ENCODE assay signal across 30 mouse cellular contexts in genomic region chr4:63191641-63192040, GRCm38 (mm10). TPM values are rescaled to one million over a fixed set of nuclear protein-coding genes. Genes with fewer than 3 reads are reported as not detected.
DNase-seq lines count a peak whose midpoint lies in the region; ATAC-seq lines count a peak whose summit lies in the region.
"Had no signal": no experiment of that assay in that cellular context is flagged by ENCODE, and none has a peak within 500 bp of the region (broad histone marks: within the 10 kb centered on the region; RNA-seq: fewer than 3 reads in every experiment).

No protein-coding gene starts in this region.

- H3K4me2 ChIP-seq in embryonic facial prominence, embryonic 12.5 days (replicated peaks): no peak overlapping the region
- H3K4me2 ChIP-seq in intestine, embryonic 16.5 days (ENCODE audit: low read depth, low read length): no peak overlapping the region
- H3K4me2 ChIP-seq in stomach, embryonic 14.5 days (replicated peaks; ENCODE audit: low read depth, low read length): no peak overlapping the region
- no peak overlapping the region for H3K4me2 ChIP-seq in liver, embryonic 12.5 days
- H3K4me2 ChIP-seq: heart, embryonic 11.5 days; liver, embryonic 13.5 days; lung, embryonic 15.5 days; midbrain, embryonic 15.5 days; neural tube, embryonic 12.5 days had no signal

- peaks cover 21% of the 10 kb centered on the region for H3K4me1 ChIP-seq in heart, embryonic 10.5 days
- H3K4me1 ChIP-seq in embryonic facial prominence, embryonic 12.5 days: peaks cover 16% of the 10 kb centered on the region
- 0 out of 2 replicates have a peak, but pooled peaks cover 7% of the 10 kb centered on the region for H3K4me1 ChIP-seq in intestine, embryonic 16.5 days (ENCODE audit: control insufficient read depth, insufficient read depth, low read length)
- H3K4me1 ChIP-seq in stomach, embryonic 14.5 days (ENCODE audit: control insufficient read depth, insufficient read depth, low read length): peaks cover 5% of the 10 kb centered on the region; the same call in 1 of the 2 replicates
- no peaks in the 10 kb centered on the region for H3K4me1 ChIP-seq in liver, embryonic 12.5 days
- H3K4me1 ChIP-seq: midbrain, embryonic 15.5 days; neural tube, embryonic 12.5 days had no signal

- peaks cover 13% of the 10 kb centered on the region; the same call in 1 of the 2 replicates for H3K27me3 ChIP-seq in heart, embryonic 10.5 days (ENCODE audit: insufficient read depth, poor library complexity, severe bottlenecking)
- H3K27me3 ChIP-seq in embryonic facial prominence, embryonic 12.5 days: no peaks in the 10 kb centered on the region
- no peaks in the 10 kb centered on the region for H3K27me3 ChIP-seq in intestine, embryonic 16.5 days (replicated peaks; ENCODE audit: control insufficient read depth, insufficient read depth, low read length)
- no peaks in the 10 kb centered on the region for H3K27me3 ChIP-seq in stomach, embryonic 14.5 days (ENCODE audit: control insufficient read depth, insufficient read depth, low read length)
- H3K27me3 ChIP-seq in liver, embryonic 12.5 days (replicated peaks): no peaks in the 10 kb centered on the region
- H3K27me3 ChIP-seq: liver, embryonic 13.5 days; lung, embryonic 15.5 days; midbrain, embryonic 15.5 days; neural tube, embryonic 12.5 days had no signal

- H3K4me3 ChIP-seq in heart, embryonic 10.5 days: no peak overlapping the region
- no peak overlapping the region for H3K4me3 ChIP-seq in embryonic facial prominence, embryonic 12.5 days
- no peak overlapping the region for H3K4me3 ChIP-seq in intestine, embryonic 16.5 days (ENCODE audit: low read length)
- H3K4me3 ChIP-seq in stomach, embryonic 14.5 days (ENCODE audit: low read depth, low read length): no peak overlapping the region
- H3K4me3 ChIP-seq in liver, embryonic 12.5 days: no peak overlapping the region
- H3K4me3 ChIP-seq: gastrocnemius, adult 2 months; hindbrain, embryonic 10.5 days; left cerebral cortex, adult 2 months; liver, embryonic 13.5 days; lung, embryonic 15.5 days; midbrain, embryonic 15.5 days; neural tube, embryonic 12.5 days had no signal

- peak overlapping the region; percentile 16; the same call in 1 of the 2 replicates for H3K27ac ChIP-seq in heart, embryonic 10.5 days
- H3K27ac ChIP-seq in embryonic facial prominence, embryonic 12.5 days: peak overlapping the region; percentile 52; the same call in 1 of the 2 replicates
- H3K27ac ChIP-seq in intestine, embryonic 16.5 days (ENCODE audit: low read length): peak overlapping the region; percentile 66
- peak overlapping the region; percentile 21; the same call in 1 of the 2 replicates for H3K27ac ChIP-seq in stomach, embryonic 14.5 days (ENCODE audit: low read length)
- no peak overlapping the region for H3K27ac ChIP-seq in liver, embryonic 12.5 days
- H3K27ac ChIP-seq: gastrocnemius, adult 2 months; left cerebral cortex, adult 2 months; liver, embryonic 13.5 days; lung, embryonic 15.5 days; midbrain, embryonic 15.5 days; neural tube, embryonic 12.5 days had no signal

- no peaks in the 10 kb centered on the region for H3K36me3 ChIP-seq in heart, embryonic 10.5 days
- H3K36me3 ChIP-seq in embryonic facial prominence, embryonic 12.5 days: no peaks in the 10 kb centered on the region
- H3K36me3 ChIP-seq in intestine, embryonic 16.5 days (ENCODE audit: control insufficient read depth, insufficient read depth, low read length): no peaks in the 10 kb centered on the region
- H3K36me3 ChIP-seq in stomach, embryonic 14.5 days (ENCODE audit: control insufficient read depth, insufficient read depth, low read length): no peaks in the 10 kb centered on the region
- H3K36me3 ChIP-seq in liver, embryonic 12.5 days: no peaks in the 10 kb centered on the region
- H3K36me3 ChIP-seq: hindbrain, embryonic 10.5 days; liver, embryonic 13.5 days; lung, embryonic 15.5 days; midbrain, embryonic 15.5 days; neural tube, embryonic 12.5 days had no signal

- DNase-seq in heart, embryonic 10.5 days (ENCODE audit: low spot score): no peak
- no peak for DNase-seq in heart, postnatal 4 days
- no peak for DNase-seq in spleen, postnatal 14 days (ENCODE audit: low spot score in 2 of 2)
- DNase-seq in ovary, adult 18-20 months (ENCODE audit: low spot score): no peak
- DNase-seq: adrenal gland, postnatal 25 days; cerebellum, adult 8-10 months; gastrocnemius, adult 2 months; kidney, adult 2 months; kidney, postnatal 36 days; liver, embryonic 13.5 days; lung, postnatal 4 days; retina, postnatal 1 day had no signal

- H3K9ac ChIP-seq in embryonic facial prominence, embryonic 12.5 days: no peak overlapping the region
- H3K9ac ChIP-seq in intestine, embryonic 16.5 days (ENCODE audit: low read depth, low read length): no peak overlapping the region
- no peak overlapping the region for H3K9ac ChIP-seq in stomach, embryonic 14.5 days (replicated peaks; ENCODE audit: low read depth, low read length)
- H3K9ac ChIP-seq in liver, embryonic 12.5 days: no peak overlapping the region
- H3K9ac ChIP-seq: liver, embryonic 13.5 days; lung, embryonic 15.5 days; midbrain, embryonic 15.5 days; neural tube, embryonic 12.5 days had no signal

- 46% methylated on average over 5 of the region's 5 CpGs for WGBS in heart, embryonic 10.5 days
- 30% methylated on average over 5 of the region's 5 CpGs for WGBS in embryonic facial prominence, embryonic 12.5 days
- WGBS in intestine, embryonic 16.5 days: 47% methylated on average over 5 of the region's 5 CpGs
- WGBS in stomach, embryonic 14.5 days: 35% methylated on average over 5 of the region's 5 CpGs
- 46% methylated on average over 5 of the region's 5 CpGs for WGBS in liver, embryonic 12.5 days (ENCODE audit: insufficient replicate concordance)

- H3K9me3 ChIP-seq in heart, embryonic 10.5 days: no peaks in the 10 kb centered on the region
- H3K9me3 ChIP-seq in embryonic facial prominence, embryonic 12.5 days: no peaks in the 10 kb centered on the region
- no peaks in the 10 kb centered on the region for H3K9me3 ChIP-seq in intestine, embryonic 16.5 days (ENCODE audit: control insufficient read depth, low read length)
- no peaks in the 10 kb centered on the region for H3K9me3 ChIP-seq in stomach, embryonic 14.5 days (ENCODE audit: control insufficient read depth, low read depth, low read length)
- H3K9me3 ChIP-seq in liver, embryonic 12.5 days (replicated peaks): no peaks in the 10 kb centered on the region
- H3K9me3 ChIP-seq: hindbrain, embryonic 10.5 days; liver, embryonic 13.5 days; lung, embryonic 15.5 days; midbrain, embryonic 15.5 days; neural tube, embryonic 12.5 days had no signal

- ATAC-seq in embryonic facial prominence, embryonic 12.5 days (ENCODE audit: insufficient number of reproducible peaks, insufficient read depth, low FRiP score, low TSS enrichment): 0 out of 2 replicates have a peak, but pooled peaks have one; percentile 58
- ATAC-seq in intestine, embryonic 16.5 days: peak; percentile 89
- peak; percentile 51 for ATAC-seq in stomach, embryonic 14.5 days (ENCODE audit: insufficient number of reproducible peaks, insufficient read depth, low FRiP score, low read depth)
- ATAC-seq in liver, embryonic 12.5 days: no peak
- ATAC-seq: forebrain, embryonic 14.5 days; hindbrain, embryonic 16.5 days; midbrain, embryonic 15.5 days had no signal

RNA-seq across cellular contexts. Expression of gene Kif12, which starts 19.7 kb away (rescaled TPM):
- polyA plus RNA-seq in heart, embryonic 10.5 days (2016; fragmentation: Nextera tagmentation; extraction: Ambion mirVana): 0.12 and 3.4 TPM in 2 replicates
- total RNA-seq in heart, postnatal 4 days (2021): not detected
- polyA plus RNA-seq in embryonic facial prominence, embryonic 12.5 days (2016; fragmentation: Nextera tagmentation; extraction: Ambion mirVana): 0.06 TPM in 1 of 2 replicates, not detected in the other
- 98.5 and 102 TPM in 2 replicates for polyA plus RNA-seq in intestine, embryonic 16.5 days (2015; fragmentation: Nextera tagmentation; extraction: Ambion mirVana)
- 19.8 and 22.8 TPM in 2 replicates for polyA plus RNA-seq in stomach, embryonic 14.5 days (2014; fragmentation: Nextera tagmentation; extraction: Ambion mirVana)
- polyA plus RNA-seq in liver, embryonic 12.5 days (2016; fragmentation: Nextera tagmentation; extraction: Ambion mirVana): 7.1 and 7.2 TPM in 2 replicates
- total RNA-seq: adrenal gland, postnatal 25 days; gastrocnemius, adult 2 months; gastrocnemius, postnatal 4 days; layer of hippocampus, postnatal 10 days; left cerebral cortex, adult 2 months; left cerebral cortex, postnatal 36 days had no signal
- polyA plus RNA-seq: forebrain, embryonic 14.5 days; frontal cortex, adult 2 months; heart, postnatal 0 days; hindbrain, embryonic 16.5 days; neural tube, embryonic 12.5 days; urinary bladder, adult 2 months had no signal

RNA-seq across cellular contexts. Expression of gene Col27a1, which starts 22.2 kb away (rescaled TPM):
- polyA plus RNA-seq in heart, embryonic 10.5 days (2016; fragmentation: Nextera tagmentation; extraction: Ambion mirVana): 2.3 and 4.3 TPM in 2 replicates
- 1 to 10 TPM; 6.5 TPM for total RNA-seq in heart, postnatal 4 days (2021)
- 19.3 and 21.8 TPM in 2 replicates for polyA plus RNA-seq in embryonic facial prominence, embryonic 12.5 days (2016; fragmentation: Nextera tagmentation; extraction: Ambion mirVana)
- polyA plus RNA-seq in intestine, embryonic 16.5 days (2015; fragmentation: Nextera tagmentation; extraction: Ambion mirVana): 8.1 and 9.6 TPM in 2 replicates
- 23.6 and 24.8 TPM in 2 replicates for polyA plus RNA-seq in stomach, embryonic 14.5 days (2014; fragmentation: Nextera tagmentation; extraction: Ambion mirVana)
- polyA plus RNA-seq in liver, embryonic 12.5 days (2016; fragmentation: Nextera tagmentation; extraction: Ambion mirVana): 2.3 and 2.7 TPM in 2 replicates

RNA-seq across cellular contexts. Expression of gene Ambp, which starts 37.0 kb away (rescaled TPM):
- 5.8 and 158 TPM in 2 replicates for polyA plus RNA-seq in heart, embryonic 10.5 days (2016; fragmentation: Nextera tagmentation; extraction: Ambion mirVana)
- not detected for total RNA-seq in heart, postnatal 4 days (2021)
- 0.47 and 0.55 TPM in 2 replicates for polyA plus RNA-seq in embryonic facial prominence, embryonic 12.5 days (2016; fragmentation: Nextera tagmentation; extraction: Ambion mirVana)
- polyA plus RNA-seq in intestine, embryonic 16.5 days (2015; fragmentation: Nextera tagmentation; extraction: Ambion mirVana): 29.0 and 54.2 TPM in 2 replicates
- 33.0 and 54.6 TPM in 2 replicates for polyA plus RNA-seq in stomach, embryonic 14.5 days (2014; fragmentation: Nextera tagmentation; extraction: Ambion mirVana)
- polyA plus RNA-seq in liver, embryonic 12.5 days (2016; fragmentation: Nextera tagmentation; extraction: Ambion mirVana): 586 and 615 TPM in 2 replicates
- total RNA-seq: adrenal gland, postnatal 25 days; gastrocnemius, adult 2 months; layer of hippocampus, postnatal 10 days; left cerebral cortex, adult 2 months; left cerebral cortex, postnatal 36 days had no signal
- polyA plus RNA-seq: forebrain, embryonic 14.5 days; hindbrain, embryonic 10.5 days; hindbrain, embryonic 16.5 days had no signal
